Mouse (Mus musculus) E14TG2a.4 (cell line): ENCODE measurements around the gene Slc9a2.

Experiments used
- H3K27me3 ChIP-seq: 2 replicates; pipeline ENCODE4 v1.6.1; 2014; ENCODE audit warnings: low read length, control low read depth; ENCODE audit not compliant: insufficient read depth
- H3K36me3 ChIP-seq: 2 replicates; pipeline ENCODE4 v1.6.1; 2014; ENCODE audit warnings: low read length, control low read depth; ENCODE audit not compliant: insufficient read depth
- H3K4me1 ChIP-seq: replicated peaks from 2 replicates; pipeline ENCODE4 v1.6.1; 2014; ENCODE audit warnings: low read depth, low read length, control low read depth
- H3K4me3 ChIP-seq: replicated peaks from 2 replicates; pipeline ENCODE4 v1.5.1; 2014; ENCODE audit warnings: mild to moderate bottlenecking, low read length
- H3K9me3 ChIP-seq: 2 replicates; pipeline ENCODE4 v1.6.1; 2014; ENCODE audit warnings: low read length, control low read depth
- CTCF ChIP-seq: conservative IDR thresholded peaks from 2 replicates; pipeline ENCODE4 v1.5.1; 2014; ENCODE audit warnings: low read length
- NANOG ChIP-seq: IDR thresholded peaks from 2 replicates; pipeline ENCODE4 v1.6.1; 2014; ENCODE audit warnings: borderline replicate concordance, low read length, mixed read lengths
- POU5F1 ChIP-seq: IDR thresholded peaks from 2 replicates; pipeline ENCODE4 v1.6.1; 2014; ENCODE audit warnings: low read length, borderline replicate concordance

Slc9a2 gene

DNA sequence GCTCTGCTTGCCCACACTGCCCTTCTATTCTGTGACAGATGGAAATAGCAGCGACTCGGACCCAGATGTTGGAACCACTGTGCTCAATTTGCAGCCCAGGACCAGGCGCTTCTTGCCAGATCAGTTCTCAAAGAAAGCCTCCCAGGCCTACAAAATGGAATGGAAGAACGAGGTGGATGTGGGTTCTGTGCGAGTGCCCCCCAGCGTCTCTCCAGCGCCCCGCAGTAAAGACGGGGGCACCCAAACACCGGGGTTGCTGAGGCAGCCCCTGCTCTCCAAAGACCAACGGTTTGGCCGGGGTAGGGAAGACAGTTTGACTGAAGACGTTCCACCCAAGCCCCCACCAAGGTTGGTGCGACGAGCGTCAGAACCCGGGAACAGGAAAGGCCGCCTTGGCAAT is 87.2 kb downstream of the Slc9a2 start:
- H3K4me3 ChIP-seq: no peak overlapping the region
- H3K9me3 ChIP-seq: no peaks in the 10 kb centered on the region
- H3K4me1 ChIP-seq: no peaks in the 10 kb centered on the region; the same call in 1 of the 2 replicates
- H3K36me3 ChIP-seq: no peaks in the 10 kb centered on the region
- H3K27me3 ChIP-seq: no peaks in the 10 kb centered on the region
- no peak for TF ChIP-seq POU5F1
- TF ChIP-seq CTCF: no peak
- TF ChIP-seq NANOG: no peak

DNA sequence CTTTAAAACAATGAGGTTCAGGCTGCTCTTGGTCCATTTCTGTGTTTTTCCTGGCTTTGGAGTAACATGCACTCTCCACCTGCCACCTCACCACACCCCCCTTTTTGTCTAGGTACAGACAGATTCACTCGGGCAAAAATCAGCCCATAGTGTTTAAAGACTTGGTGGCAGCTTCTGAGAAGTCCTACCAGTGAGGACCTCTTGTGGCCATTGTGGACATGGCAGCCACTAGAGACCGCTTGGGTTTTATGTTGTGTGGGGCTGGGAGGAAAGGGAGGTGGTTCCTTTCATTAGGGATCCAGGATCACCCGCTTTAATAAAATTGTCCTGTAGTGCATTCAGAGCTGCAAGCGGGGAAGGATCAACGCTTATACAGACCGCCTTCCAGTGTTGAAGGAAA is 88.2 kb downstream of the Slc9a2 start:
- Histone ChIP-seq H3K4me3 (no peak overlapping the region), H3K36me3 (no peaks in the 10 kb centered on the region), H3K4me1 (no peaks in the 10 kb centered on the region; the same call in 1 of the 2 replicates), H3K9me3 (no peaks in the 10 kb centered on the region), H3K27me3 (no peaks in the 10 kb centered on the region)
- TF ChIP-seq POU5F1 (no peak), CTCF (peak; percentile 82)

DNA sequence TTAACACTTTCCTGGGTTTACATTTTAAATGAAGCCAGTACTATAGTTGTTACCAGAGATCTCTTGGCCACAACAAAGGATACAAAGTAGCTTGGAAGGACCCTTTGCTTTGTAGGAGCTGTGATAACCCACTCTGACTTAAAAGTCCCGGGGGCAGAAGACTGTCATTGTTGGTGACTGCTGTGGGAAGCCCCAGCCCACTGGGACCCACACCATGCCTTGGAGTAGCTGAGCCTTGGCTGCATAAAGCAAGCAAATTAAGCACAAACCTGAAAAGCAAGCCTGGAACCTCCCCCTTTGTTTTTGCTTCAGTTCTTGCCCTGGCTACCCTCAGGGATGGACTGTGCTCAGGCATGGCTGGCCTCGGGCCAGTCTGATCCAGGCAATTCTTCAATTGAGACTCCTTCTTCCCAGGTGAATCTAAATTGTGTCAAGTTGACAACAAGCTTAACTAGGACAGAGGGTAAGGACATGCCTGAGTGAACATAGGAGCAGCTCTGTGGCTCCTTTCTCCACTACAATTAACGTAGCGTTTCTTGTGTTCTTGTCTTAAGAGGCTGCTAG is 89.0 kb downstream of the Slc9a2 start:
- Histone ChIP-seq H3K9me3 (no peaks in the 10 kb centered on the region), H3K4me3 (no peak overlapping the region), H3K27me3 (no peaks in the 10 kb centered on the region), H3K36me3 (no peaks in the 10 kb centered on the region; the same call in 1 of the 2 replicates), H3K4me1 (no peaks in the 10 kb centered on the region; the same call in 1 of the 2 replicates)
- TF ChIP-seq NANOG (no peak), CTCF (no peak), POU5F1 (no peak)

DNA sequence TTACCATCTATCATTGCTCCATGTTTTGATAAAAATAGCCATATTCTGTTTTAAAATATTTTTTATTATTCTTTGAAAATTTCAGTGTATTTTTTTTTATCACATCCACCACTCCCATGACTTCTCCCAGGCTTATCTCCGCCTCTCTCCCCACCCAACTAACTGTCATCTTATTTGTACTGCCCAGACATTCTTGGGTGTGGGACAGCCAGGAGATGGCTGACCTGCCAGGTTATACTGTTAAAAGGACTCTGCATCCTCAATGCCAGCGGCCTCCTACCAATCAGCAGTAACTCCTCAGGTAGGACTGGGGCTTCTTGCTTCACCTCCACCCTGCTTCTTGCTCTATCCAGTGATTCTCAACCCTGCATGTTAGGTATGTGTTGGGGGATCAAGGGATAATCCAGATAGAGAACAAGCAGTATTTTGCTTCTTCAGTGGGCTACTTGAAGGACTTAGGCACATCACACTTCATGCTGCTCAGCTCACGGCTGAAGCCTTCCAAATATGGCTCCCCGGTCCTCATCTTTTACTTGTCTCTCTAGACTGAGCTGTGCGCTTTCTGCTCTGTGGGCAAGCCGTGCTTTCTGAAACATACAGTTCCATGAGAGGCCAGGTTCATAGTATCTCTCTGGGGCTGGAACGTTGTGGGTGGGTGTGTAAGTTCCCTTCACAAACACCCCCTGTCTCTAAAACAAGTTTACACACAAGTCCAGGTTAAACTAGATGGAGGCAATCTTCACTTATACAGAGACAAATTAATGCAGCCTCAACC is 91.0 kb downstream of the Slc9a2 start:
- no peaks in the 10 kb centered on the region for H3K27me3 ChIP-seq
- H3K36me3 ChIP-seq: no peaks in the 10 kb centered on the region; the same call in 1 of the 2 replicates
- H3K4me1 ChIP-seq: no peaks in the 10 kb centered on the region; the same call in 1 of the 2 replicates
- no peaks in the 10 kb centered on the region for H3K9me3 ChIP-seq
- no peak overlapping the region for H3K4me3 ChIP-seq
- TF ChIP-seq CTCF: no peak
- no peak for TF ChIP-seq POU5F1
- TF ChIP-seq NANOG: no peak

DNA sequence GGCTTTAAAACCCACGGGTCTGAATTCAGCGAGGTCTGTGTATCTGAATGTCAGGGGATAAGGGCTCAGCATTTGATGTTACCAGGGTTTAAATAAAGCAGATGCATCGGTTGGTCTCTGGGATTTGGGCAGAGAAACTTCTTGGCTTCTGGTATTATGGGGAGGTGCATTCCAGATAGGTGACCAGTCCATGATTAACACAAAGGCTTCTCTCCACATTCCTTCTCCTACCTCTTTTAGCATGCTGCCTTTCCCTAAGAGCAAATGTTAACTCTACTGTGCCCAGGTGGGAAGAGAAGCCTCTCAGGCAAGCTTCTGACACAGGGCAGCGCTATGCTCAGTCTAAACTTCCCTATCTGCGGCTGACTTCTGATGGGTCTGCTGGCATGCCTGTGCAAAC is 92.9 kb downstream of the Slc9a2 start:
- no peaks in the 10 kb centered on the region; the same call in 1 of the 2 replicates for H3K36me3 ChIP-seq
- no peaks in the 10 kb centered on the region; the same call in 1 of the 2 replicates for H3K4me1 ChIP-seq
- H3K27me3 ChIP-seq: no peaks in the 10 kb centered on the region
- H3K4me3 ChIP-seq: no peak overlapping the region
- TF ChIP-seq NANOG: no peak
- no peak for TF ChIP-seq CTCF
- no peak for TF ChIP-seq POU5F1
- no peaks in the 10 kb centered on the region for H3K9me3 ChIP-seq

DNA sequence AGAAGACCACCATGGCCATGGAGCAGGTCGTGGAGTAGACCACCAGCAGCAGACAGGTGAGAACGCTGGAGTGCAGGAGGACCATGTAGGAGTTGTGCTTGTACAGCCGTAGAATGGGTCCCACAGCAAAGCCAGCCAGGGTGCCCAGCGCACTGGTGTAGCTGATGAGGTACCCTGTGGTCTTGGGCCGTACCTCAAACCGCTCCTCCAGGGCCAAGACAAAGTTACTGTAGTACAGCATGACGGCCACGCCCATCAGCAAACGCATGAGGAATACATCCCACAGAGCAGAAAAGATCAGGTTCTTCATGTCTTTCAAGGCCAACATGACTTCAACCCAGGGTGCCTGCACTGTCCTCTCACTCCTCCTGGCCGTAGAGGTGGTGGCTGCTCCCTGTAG is 93.7 kb downstream of the Slc9a2 start:
- Histone ChIP-seq H3K4me3 (no peak overlapping the region), H3K4me1 (no peaks in the 10 kb centered on the region), H3K36me3 (no peaks in the 10 kb centered on the region; the same call in 1 of the 2 replicates), H3K9me3 (no peaks in the 10 kb centered on the region), H3K27me3 (no peaks in the 10 kb centered on the region)
- no peak for TF ChIP-seq NANOG
- TF ChIP-seq CTCF: no peak
- no peak for TF ChIP-seq POU5F1

DNA sequence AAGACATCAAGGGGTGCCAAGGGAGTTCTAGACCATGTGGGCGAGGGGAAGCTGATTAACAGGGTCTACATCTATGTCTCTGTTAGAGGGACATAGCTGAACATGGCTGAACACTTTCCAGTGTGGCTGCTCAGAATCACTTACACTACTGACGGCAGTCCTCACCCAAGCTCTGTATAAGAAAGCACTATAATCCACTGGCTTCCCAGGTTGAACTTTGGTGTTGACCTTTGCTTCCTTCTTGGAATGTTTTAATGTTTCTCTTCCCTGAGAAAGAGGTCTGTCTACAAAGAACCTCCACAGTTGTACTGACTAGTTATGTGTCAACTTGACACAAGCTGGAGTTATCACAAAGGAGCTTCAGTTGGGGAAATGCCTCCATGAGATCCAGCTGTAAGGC is 95.7 kb downstream of the Slc9a2 start:
- Histone ChIP-seq H3K4me1 (no peaks in the 10 kb centered on the region), H3K36me3 (peaks cover 3% of the 10 kb centered on the region)

DNA sequence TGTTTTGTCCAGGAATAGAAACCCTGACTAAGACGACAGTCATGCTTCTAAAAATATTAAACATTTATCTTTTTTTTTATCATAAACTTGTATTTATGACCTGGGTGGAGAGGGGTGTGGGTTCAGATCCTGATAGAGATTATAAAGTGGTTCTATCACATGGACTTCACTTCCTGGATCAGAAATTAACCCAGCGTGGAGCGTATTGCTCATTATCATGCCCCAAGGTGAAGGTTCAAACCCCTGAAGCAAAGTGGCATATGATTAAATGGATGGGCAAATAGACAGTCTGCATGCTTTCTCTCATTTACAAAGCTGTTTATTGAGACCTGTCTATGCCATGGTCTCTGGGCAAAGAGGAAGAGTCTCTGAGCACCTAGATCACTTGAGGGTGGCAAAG is 96.4 kb downstream of the Slc9a2 start:
- no peaks in the 10 kb centered on the region for H3K9me3 ChIP-seq
- H3K4me3 ChIP-seq: no peak overlapping the region
- H3K36me3 ChIP-seq: peaks cover 3% of the 10 kb centered on the region
- H3K4me1 ChIP-seq: no peaks in the 10 kb centered on the region
- no peaks in the 10 kb centered on the region for H3K27me3 ChIP-seq
- no peak for TF ChIP-seq POU5F1
- TF ChIP-seq NANOG: no peak
- TF ChIP-seq CTCF: no peak

More for the DNA sequence above, 95.7 kb downstream of the Slc9a2 start:
- TF ChIP-seq POU5F1: no peak
- TF ChIP-seq NANOG: no peak
- no peak for TF ChIP-seq CTCF
- Histone ChIP-seq H3K27me3 (no peaks in the 10 kb centered on the region), H3K9me3 (no peaks in the 10 kb centered on the region), H3K4me3 (no peak overlapping the region)

DNA sequence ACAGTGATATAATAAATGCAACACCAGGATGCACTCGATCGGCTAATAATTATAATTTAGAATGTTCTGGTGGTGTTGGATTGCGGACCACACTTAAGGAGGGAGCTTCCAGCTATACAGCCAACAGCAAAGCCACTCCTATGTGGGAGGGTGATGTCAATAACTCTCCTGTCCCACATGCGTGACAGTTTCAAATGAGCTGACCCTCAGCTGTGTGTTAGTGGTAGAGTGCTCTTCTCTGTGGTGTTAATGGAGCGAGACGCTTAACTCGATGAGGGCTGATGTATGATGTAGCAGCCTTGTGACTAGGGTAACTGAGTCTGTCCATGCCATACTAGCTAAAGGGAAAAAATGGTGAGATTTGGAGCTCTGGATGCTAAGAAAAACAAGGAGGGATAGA is 103.1 kb downstream of the Slc9a2 start:
- TF ChIP-seq NANOG (no peak), POU5F1 (no peak), CTCF (no peak)
- H3K4me3 ChIP-seq: no peak overlapping the region
- 0 out of 2 replicates have a peak, but pooled peaks cover 3% of the 10 kb centered on the region for H3K27me3 ChIP-seq
- H3K4me1 ChIP-seq: no peaks in the 10 kb centered on the region
- no peaks in the 10 kb centered on the region for H3K9me3 ChIP-seq
- peaks cover 3% of the 10 kb centered on the region; the same call in 1 of the 2 replicates for H3K36me3 ChIP-seq
